Mouse (Mus musculus) liver, adult 2 months (tissue): ENCODE results near the gene Gngt2. TPM values are rescaled to one million over a fixed set of nuclear protein-coding genes. Genes with fewer than 3 reads are reported as not detected.

Experiments
- DNase-seq: peaks from one replicate; pipeline ENCODE4 v3.0.0-alpha.2; 2011; ENCODE audit warnings: low read depth, low spot score; ENCODE audit errors: extremely low read depth
- H3K27ac ChIP-seq: fragments of 200-500 bp; replicated peaks from 2 replicates; pipeline ENCODE4 v1.5.1; 2012; ENCODE audit warnings: low read depth, mild to moderate bottlenecking, control low read depth, inconsistent platforms, low read length; ENCODE audit not compliant: insufficient read depth
- H3K27me3 ChIP-seq: fragments of 200-500 bp; 2 replicates; pipeline ENCODE4 v1.6.1; 2012; ENCODE audit warnings: mild to moderate bottlenecking, moderate library complexity, low read length, inconsistent platforms; ENCODE audit not compliant: control insufficient read depth, insufficient read depth
- H3K36me3 ChIP-seq: fragments of 200-500 bp; 2 replicates; pipeline ENCODE4 v1.6.1; 2012; ENCODE audit warnings: low read length, inconsistent platforms; ENCODE audit not compliant: control insufficient read depth, insufficient read depth
- H3K4me1 ChIP-seq: fragments of 200-500 bp; 2 replicates; pipeline ENCODE4 v1.6.1; 2011; ENCODE audit warnings: low read length; ENCODE audit not compliant: control insufficient read depth, insufficient read depth
- H3K4me3 ChIP-seq: fragments of 200-500 bp; 2 replicates; pipeline ENCODE4 v1.5.1; 2011; ENCODE audit warnings: low read depth, mild to moderate bottlenecking, control low read depth, low read length, moderate library complexity; ENCODE audit not compliant: insufficient read depth
- H3K79me2 ChIP-seq: fragments of 200-500 bp; 2 replicates; pipeline ENCODE4 v1.6.1; 2012; ENCODE audit warnings: inconsistent platforms, mild to moderate bottlenecking, low read length, moderate library complexity; ENCODE audit not compliant: control insufficient read depth, insufficient read depth
- H3K9ac ChIP-seq: fragments of 200-500 bp; 2 replicates; pipeline ENCODE4 v1.6.1; 2012; ENCODE audit warnings: low read depth, mild to moderate bottlenecking, control low read depth, inconsistent platforms, low read length
- CTCF ChIP-seq: fragments of 200-500 bp; IDR thresholded peaks from 2 replicates; pipeline ENCODE4 v1.5.1; 2011; ENCODE audit warnings: low read depth, low read length, control low read depth
- POLR2A ChIP-seq: fragments of 200-500 bp; IDR thresholded peaks from 2 replicates; pipeline ENCODE4 v1.6.1; 2011; ENCODE audit warnings: low read length, control low read depth; ENCODE audit not compliant: insufficient read depth; ENCODE audit errors: extremely low read depth
- WGBS: fragments of 180-500 bp; shearing (Covaris S2); methylation state at CpG from one replicate; pipeline ENCODE4 v1.1.7; 2018; 5-methylcytosine and 5-hydroxymethylcytosine counted together
- polyA plus RNA-seq: library from polyadenylated mRNA; depleted of rRNA; stranded (reverse); fragments of >200 nt; gene quantifications from 2 replicates; pipeline ENCODE4 v1.2.3, GENCODE M21; 2012
- total RNA-seq: library from RNA; depleted of rRNA; stranded (reverse); fragments of >200 nt; gene quantifications from 2 replicates; pipeline ENCODE4 v1.2.3, GENCODE M21; 2014

The Gngt2 gene
- total and polyA plus RNA-seq, 2 experiments = 5.1 to 11.5 TPM

DNA sequence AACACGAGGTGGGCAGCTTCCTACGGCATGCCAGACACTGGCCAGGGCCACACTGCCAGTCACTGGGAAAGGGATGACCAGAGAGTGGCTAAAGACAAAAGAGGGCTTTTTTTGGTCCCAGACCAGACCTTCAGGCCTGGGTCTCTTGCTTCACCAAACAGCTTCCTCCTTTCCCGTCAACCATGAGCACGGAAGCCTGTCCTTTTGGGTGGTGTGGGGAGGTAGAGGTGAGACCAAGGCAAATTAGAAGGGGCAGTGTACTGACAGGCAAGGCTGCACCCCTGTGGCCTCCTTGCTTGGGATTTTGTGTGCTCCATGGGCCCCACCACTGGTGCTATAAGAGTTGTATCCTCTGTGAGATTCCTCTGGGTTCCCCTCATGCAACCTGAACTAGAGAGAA lies 1.6 kb downstream of the Gngt2 start:
- Histone ChIP-seq H3K27ac (peak overlapping the region; percentile 38), H3K36me3 (no peaks in the 10 kb centered on the region), H3K4me1 (peaks cover 4% of the 10 kb centered on the region; the same call in 1 of the 2 replicates), H3K9ac (no peak overlapping the region; the same call in 1 of the 2 replicates), H3K79me2 (no peaks in the 10 kb centered on the region), H3K27me3 (no peaks in the 10 kb centered on the region), H3K4me3 (no peak overlapping the region)
- WGBS = 71% methylated on average over 4 of the region's 4 CpGs
- TF ChIP-seq CTCF = no peak
- TF ChIP-seq POLR2A = no peak
- no peak for DNase-seq

DNA sequence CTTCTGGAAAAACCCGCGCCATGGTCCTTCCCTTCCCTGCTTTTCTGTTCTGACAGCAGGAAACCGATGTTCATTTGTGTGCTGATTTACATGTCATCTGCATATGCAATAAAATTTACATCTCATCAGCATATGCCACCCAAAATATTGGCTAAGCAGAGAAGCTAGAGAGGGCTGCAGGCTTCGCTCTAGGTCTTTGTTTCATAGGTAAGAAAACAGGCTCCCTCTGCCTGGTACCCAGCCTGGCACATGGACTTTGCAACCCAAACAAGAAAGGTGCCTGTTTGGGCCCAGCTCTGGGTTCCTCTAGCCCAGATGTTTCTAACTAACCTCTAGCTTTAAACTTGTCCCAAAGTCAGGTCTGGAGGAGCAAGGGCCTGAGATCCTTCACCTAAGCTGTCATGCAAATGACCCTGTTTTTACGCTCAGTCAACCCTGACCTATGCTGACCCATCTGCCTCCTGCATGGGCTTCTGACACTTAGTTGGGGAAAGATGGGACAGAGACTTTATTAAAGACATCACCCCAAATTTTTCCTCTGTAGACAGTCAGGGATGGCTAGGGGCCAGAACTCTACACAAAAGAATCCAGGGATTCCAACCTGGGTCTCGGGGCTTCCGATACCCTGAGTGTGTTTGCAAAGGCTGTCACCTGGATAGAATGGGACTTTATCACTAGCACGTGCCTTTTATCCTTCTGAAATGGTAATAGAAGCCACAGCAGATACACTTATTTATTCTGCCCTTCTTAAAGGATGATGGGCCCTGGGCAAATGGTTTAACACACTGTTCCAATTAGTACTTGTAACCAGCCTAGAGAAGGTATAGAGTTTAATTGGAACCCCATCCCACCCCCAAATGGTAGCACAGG lies 2.2 kb downstream of the Gngt2 start:
- Histone ChIP-seq H3K4me3 (no peak overlapping the region), H3K9ac (no peak overlapping the region; the same call in 1 of the 2 replicates), H3K27ac (peak overlapping the region; percentile 38), H3K79me2 (no peaks in the 10 kb centered on the region), H3K4me1 (peaks cover 4% of the 10 kb centered on the region; the same call in 1 of the 2 replicates), H3K36me3 (no peaks in the 10 kb centered on the region), H3K27me3 (no peaks in the 10 kb centered on the region)
- no peak for DNase-seq
- TF ChIP-seq POLR2A (no peak), CTCF (no peak)
- WGBS = 78% methylated on average over 8 of the region's 8 CpGs

DNA sequence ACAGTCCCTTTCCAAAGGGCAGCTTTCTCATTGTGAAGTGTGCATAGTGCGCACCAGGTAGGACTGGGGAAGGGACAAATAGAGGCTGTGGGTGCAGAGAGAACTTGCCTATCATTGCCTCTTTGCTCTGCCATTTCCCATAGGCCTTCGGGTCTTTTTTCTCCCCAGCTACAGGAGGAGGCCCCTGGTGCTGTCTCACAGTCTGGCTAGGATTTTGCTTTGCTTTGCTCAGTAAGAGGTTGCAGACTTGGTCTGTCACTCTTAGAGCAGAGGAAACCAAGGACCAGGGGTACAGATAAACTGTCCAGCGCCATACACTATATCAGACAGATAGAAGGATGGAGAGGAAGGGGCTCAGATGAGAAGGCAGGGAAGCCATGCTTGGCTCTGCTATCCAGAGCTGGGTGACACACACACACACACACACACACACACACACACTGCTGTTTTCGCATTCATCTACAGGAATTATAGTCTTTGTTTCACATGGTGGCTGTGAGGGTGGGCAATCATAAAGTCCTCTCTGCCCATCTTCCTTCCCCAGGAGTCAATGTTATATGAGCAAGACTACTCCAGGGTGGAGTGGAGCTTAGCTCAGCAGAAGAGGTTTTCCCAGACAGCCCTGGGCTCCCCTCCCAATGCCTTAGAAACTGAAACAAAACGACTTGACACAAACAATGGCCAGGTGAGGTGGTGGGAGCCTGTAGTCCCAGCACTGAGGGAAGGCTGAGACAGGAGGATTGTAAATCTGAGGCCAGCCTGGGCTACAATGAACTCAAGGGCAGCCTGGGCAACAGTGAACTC lies 3.9 kb downstream of the Gngt2 start:
- H3K36me3 ChIP-seq = no peaks in the 10 kb centered on the region
- WGBS = 62% methylated on average over 5 of the region's 5 CpGs
- no peaks in the 10 kb centered on the region for H3K79me2 ChIP-seq
- TF ChIP-seq CTCF (no peak), POLR2A (no peak)
- H3K4me3 ChIP-seq = peak overlapping the region; percentile 73
- H3K27me3 ChIP-seq = no peaks in the 10 kb centered on the region
- H3K9ac ChIP-seq = peak overlapping the region; percentile 62
- no peak for DNase-seq
- peak overlapping the region; percentile 70 for H3K27ac ChIP-seq
- peaks cover under 1% of the 10 kb centered on the region; the same call in 1 of the 2 replicates for H3K4me1 ChIP-seq

DNA sequence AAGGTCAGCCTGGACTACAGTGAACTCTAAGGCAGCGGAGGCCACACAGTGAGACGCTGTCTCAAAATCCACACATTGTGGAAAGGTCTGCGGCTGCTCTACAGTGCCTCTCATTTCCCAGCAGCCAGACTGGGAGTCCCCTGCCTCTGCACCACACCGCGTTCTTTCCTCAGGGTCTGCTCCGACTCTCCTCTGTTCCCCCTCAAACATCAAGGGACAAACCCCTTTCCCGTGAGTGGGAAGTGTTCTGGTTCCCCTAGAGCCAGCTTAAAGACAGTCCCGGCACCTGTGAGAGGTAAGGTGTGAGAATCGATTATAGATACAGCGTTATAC lies 4.4 kb downstream of the Gngt2 start:
- Histone ChIP-seq H3K79me2 (no peaks in the 10 kb centered on the region), H3K9ac (peak overlapping the region; percentile 62), H3K4me1 (no peaks in the 10 kb centered on the region; the same call in 1 of the 2 replicates), H3K27me3 (no peaks in the 10 kb centered on the region), H3K4me3 (peak overlapping the region; percentile 73), H3K27ac (peak overlapping the region; percentile 70), H3K36me3 (no peaks in the 10 kb centered on the region)
- no peak for TF ChIP-seq POLR2A
- TF ChIP-seq CTCF = no peak
- no peak for DNase-seq
- 55% methylated on average over 10 of the region's 10 CpGs for WGBS

DNA sequence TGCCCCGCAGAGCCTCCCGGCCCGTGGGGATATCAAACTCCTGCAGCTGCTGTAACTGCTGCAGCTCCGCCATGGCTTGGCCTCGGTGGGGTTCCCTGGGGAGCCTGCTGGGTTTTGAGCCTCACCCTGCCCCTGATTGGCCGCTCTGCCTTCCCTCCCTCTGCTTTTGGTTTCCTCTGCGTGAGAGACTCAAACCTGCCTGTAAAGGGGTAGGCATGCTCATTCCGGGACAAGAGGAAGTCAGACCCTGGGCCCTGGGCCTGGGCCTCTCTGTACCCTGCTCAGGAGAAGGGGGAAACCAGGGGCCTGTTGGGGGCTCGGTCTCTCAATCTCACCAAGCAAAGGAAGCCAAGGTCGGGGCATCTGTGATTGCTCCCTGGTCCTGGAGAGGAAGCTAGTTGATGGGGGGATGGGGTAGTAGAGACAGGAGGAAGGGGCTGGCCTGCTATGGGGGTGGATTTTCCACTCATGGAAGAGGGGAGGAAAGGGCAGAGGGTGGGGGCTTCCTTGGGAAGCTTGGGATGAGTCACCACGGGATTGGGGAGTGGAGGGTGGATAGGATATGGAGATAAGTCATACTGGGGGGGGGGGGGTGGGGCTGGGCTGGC lies 5.2 kb downstream of the Gngt2 start, which contains the start of gene Abi3:
Abi3 (minus strand) TSS at position 403 of the 608 bp plus-strand sequence.
- TF ChIP-seq CTCF = no peak
- 0 out of 2 replicates have a peak, but pooled peaks have one; percentile 22 for TF ChIP-seq POLR2A
- Histone ChIP-seq H3K27ac (peak within 1 kb of the TSS; percentile 70), H3K4me3 (peak within 1 kb of the TSS; percentile 73), H3K4me1 (no peaks in the 10 kb centered on the region; the same call in 1 of the 2 replicates), H3K9ac (peak within 1 kb of the TSS; percentile 62), H3K36me3 (no peaks in the 10 kb centered on the region), H3K27me3 (no peaks in the 10 kb centered on the region), H3K79me2 (no peaks in the 10 kb centered on the region)
- DNase-seq = peak; percentile 25
- 34% methylated on average over 11 of the region's 11 CpGs for WGBS
